Mouse (Mus musculus) myocyte (in vitro differentiated cells): ENCODE data around the gene Trp63. TPM values are rescaled to one million over a fixed set of nuclear protein-coding genes. Genes with fewer than 3 reads are reported as not detected.

Experiments used
- H3K27me3 ChIP-seq: one replicate; pipeline ENCODE4 v1.6.1; 2011; ENCODE audit not compliant: control insufficient read depth, insufficient read depth, insufficient read length
- H3K36me3 ChIP-seq: one replicate; pipeline ENCODE4 v1.6.1; 2011; ENCODE audit not compliant: control insufficient read depth, insufficient read depth
- H3K4me2 ChIP-seq: one replicate; pipeline ENCODE4 v1.6.1; 2011; ENCODE audit warnings: low read depth, control low read depth
- H3K4me3 ChIP-seq: one replicate; pipeline ENCODE4 v1.5.1; 2011; ENCODE audit warnings: mild to moderate bottlenecking, control low read depth, moderate library complexity
- H3K79me2 ChIP-seq: one replicate; pipeline ENCODE4 v1.6.1; 2011; ENCODE audit not compliant: control insufficient read depth, insufficient read depth
- H3ac ChIP-seq: one replicate; pipeline ENCODE4 v1.6.1; 2011; ENCODE audit not compliant: control insufficient read depth, insufficient read length
- CEBPB ChIP-seq: IDR thresholded peaks from 2 replicates; pipeline ENCODE4 v1.6.1; 2011; ENCODE audit warnings: mild to moderate bottlenecking, moderate library complexity; ENCODE audit not compliant: poor library complexity, insufficient read depth, severe bottlenecking
- E2F4 ChIP-seq: IDR thresholded peaks from one replicate; pipeline ENCODE4 v1.6.1; 2011; ENCODE audit warnings: mild to moderate bottlenecking, control low read depth, moderate library complexity; ENCODE audit not compliant: insufficient read depth
- MAX ChIP-seq: IDR thresholded peaks from one replicate; pipeline ENCODE4 v1.6.1; 2011; ENCODE audit warnings: low read depth, mild to moderate bottlenecking, control low read depth
- MYOD1 ChIP-seq, 3 experiments: IDR thresholded peaks; one replicate each; pipeline ENCODE4 v1.6.1; 2011; ENCODE audit warnings: control low read depth in 2 of 3, low read depth in 2 of 3, mild to moderate bottlenecking in 2 of 3, moderate library complexity in 1 of 3; ENCODE audit not compliant: insufficient read length in 2 of 3, control insufficient read depth in 1 of 3
- MYOG ChIP-seq, 3 experiments: IDR thresholded peaks; one replicate each; pipeline ENCODE4 v1.6.1; 2011; ENCODE audit warnings: control low read depth in 2 of 3, low read depth in 2 of 3, mild to moderate bottlenecking in 2 of 3; ENCODE audit not compliant: insufficient read length in 2 of 3, control insufficient read depth in 1 of 3, insufficient read depth in 1 of 3
- POLR2A ChIP-seq: IDR thresholded peaks from one replicate; pipeline ENCODE4 v1.6.1; 2011; ENCODE audit warnings: low read depth, mild to moderate bottlenecking, control low read depth, moderate library complexity; ENCODE audit not compliant: insufficient read length
- POLR2AphosphoS2 ChIP-seq: IDR thresholded peaks from one replicate; pipeline ENCODE4 v1.6.1; 2011; ENCODE audit warnings: low read depth, control low read depth; ENCODE audit not compliant: insufficient read length
- REST ChIP-seq: IDR thresholded peaks from one replicate; pipeline ENCODE4 v1.6.1; 2011; ENCODE audit warnings: mild to moderate bottlenecking, control low read depth, moderate library complexity; ENCODE audit not compliant: insufficient read depth, insufficient read length
- SRF ChIP-seq: IDR thresholded peaks from one replicate; pipeline ENCODE4 v1.6.1; 2011; ENCODE audit warnings: low read depth; ENCODE audit not compliant: control insufficient read depth, insufficient read length
- TCF12 ChIP-seq: IDR thresholded peaks from one replicate; pipeline ENCODE4 v1.6.1; 2011; ENCODE audit warnings: mild to moderate bottlenecking, control low read depth; ENCODE audit not compliant: poor library complexity, insufficient read depth, severe bottlenecking
- TCF3 ChIP-seq: IDR thresholded peaks from one replicate; pipeline ENCODE4 v1.6.1; 2011; ENCODE audit warnings: low read depth, control low read depth; ENCODE audit not compliant: insufficient read length
- USF1 ChIP-seq: IDR thresholded peaks from one replicate; pipeline ENCODE4 v1.6.1; 2011; ENCODE audit warnings: low read depth, mild to moderate bottlenecking, control low read depth, moderate library complexity
- polyA plus RNA-seq: library from polyadenylated mRNA; unstranded; fragments of >200 nt; fragmentation: generic; extraction: Trizol; gene quantifications from one replicate; pipeline ENCODE4 v1.2.1, GENCODE M21; 2012; ENCODE audit warnings: missing spikeins

Trp63 gene
- polyA plus RNA-seq, 1 experiment: 11.9 TPM

- Histone ChIP-seq H3K4me2 (no peak overlapping the region), H3K36me3 (no peaks in the 10 kb centered on the region), H3K27me3 (no peaks in the 10 kb centered on the region), H3ac (no peak overlapping the region), H3K4me3 (no peak overlapping the region), H3K79me2 (no peaks in the 10 kb centered on the region)
- TF ChIP-seq POLR2AphosphoS2: no peak
- TF ChIP-seq E2F4: no peak
- TF ChIP-seq CEBPB: no peak
- TF ChIP-seq MYOG (IDR thresholded peaks at IDR 0.05; ENCODE audit: control insufficient read depth in 1 of 3, insufficient read depth in 1 of 3, insufficient read length in 2 of 3, low read depth in 2 of 3): no peak
- TF ChIP-seq REST: no peak
- TF ChIP-seq POLR2A: no peak
- TF ChIP-seq USF1: no peak
- TF ChIP-seq MAX: no peak
- no peak for TF ChIP-seq TCF12
- TF ChIP-seq SRF: no peak
- TF ChIP-seq TCF3: no peak
- TF ChIP-seq MYOD1 (IDR thresholded peaks at IDR 0.05; ENCODE audit: control insufficient read depth in 1 of 3, insufficient read length in 2 of 3, low read depth in 2 of 3): no peak
Measured at GRCm38 (mm10) chr16:25807116-25807515, 123.6 kb downstream of the Trp63 start.

GRCm38 (mm10) chr16:25817753-25818624 lies 134.4 kb downstream of the Trp63 start:
- TF ChIP-seq MYOG (IDR thresholded peaks at IDR 0.05; ENCODE audit: control insufficient read depth in 1 of 3, insufficient read depth in 1 of 3, insufficient read length in 2 of 3, low read depth in 2 of 3): peak; percentile 13 to 81 (median 53)
- TF ChIP-seq CEBPB: no peak
- peak; percentile 31 for TF ChIP-seq TCF12
- TF ChIP-seq MYOD1 (IDR thresholded peaks at IDR 0.05; ENCODE audit: control insufficient read depth in 1 of 3, insufficient read length in 2 of 3, low read depth in 2 of 3): peak in 2 of 3 experiments; percentile 12 to 69
- H3K4me2 ChIP-seq: no peak overlapping the region
- H3K36me3 ChIP-seq: no peaks in the 10 kb centered on the region
- no peak overlapping the region for H3K4me3 ChIP-seq
- H3K27me3 ChIP-seq: no peaks in the 10 kb centered on the region
- no peaks in the 10 kb centered on the region for H3K79me2 ChIP-seq
- no peak overlapping the region for H3ac ChIP-seq

- H3K27me3 ChIP-seq: no peaks in the 10 kb centered on the region
- H3ac ChIP-seq: no peak overlapping the region
- no peak for TF ChIP-seq TCF12
- TF ChIP-seq CEBPB: no peak
- no peak for TF ChIP-seq E2F4
- TF ChIP-seq TCF3: no peak
- TF ChIP-seq MYOD1 (IDR thresholded peaks at IDR 0.05; ENCODE audit: control insufficient read depth in 1 of 3, insufficient read length in 2 of 3, low read depth in 2 of 3): no peak
- no peak for TF ChIP-seq MAX
- TF ChIP-seq SRF: no peak
- TF ChIP-seq USF1: no peak
- no peak for TF ChIP-seq POLR2A
- no peak for TF ChIP-seq MYOG (IDR thresholded peaks at IDR 0.05; ENCODE audit: control insufficient read depth in 1 of 3, insufficient read depth in 1 of 3, insufficient read length in 2 of 3, low read depth in 2 of 3)
- no peak for TF ChIP-seq REST
- TF ChIP-seq POLR2AphosphoS2: no peak
- no peaks in the 10 kb centered on the region for H3K36me3 ChIP-seq
- no peak overlapping the region for H3K4me2 ChIP-seq
- no peaks in the 10 kb centered on the region for H3K79me2 ChIP-seq
- H3K4me3 ChIP-seq: no peak overlapping the region
Measured at GRCm38 (mm10) chr16:25826016-25826415, 142.5 kb downstream of the Trp63 start.

- H3K27me3 ChIP-seq: no peaks in the 10 kb centered on the region
- no peak overlapping the region for H3K4me2 ChIP-seq
- H3ac ChIP-seq: no peak overlapping the region
- no peaks in the 10 kb centered on the region for H3K79me2 ChIP-seq
- H3K36me3 ChIP-seq: no peaks in the 10 kb centered on the region
- no peak for TF ChIP-seq USF1
- no peak for TF ChIP-seq REST
- TF ChIP-seq TCF3: no peak
- no peak for TF ChIP-seq POLR2AphosphoS2
- no peak for TF ChIP-seq MAX
- TF ChIP-seq CEBPB: no peak
- no peak for TF ChIP-seq TCF12
- TF ChIP-seq POLR2A: no peak
- TF ChIP-seq E2F4: no peak
- TF ChIP-seq MYOD1 (IDR thresholded peaks at IDR 0.05; ENCODE audit: control insufficient read depth in 1 of 3, insufficient read length in 2 of 3, low read depth in 2 of 3): no peak
- no peak for TF ChIP-seq MYOG (IDR thresholded peaks at IDR 0.05; ENCODE audit: control insufficient read depth in 1 of 3, insufficient read depth in 1 of 3, insufficient read length in 2 of 3, low read depth in 2 of 3)
- TF ChIP-seq SRF: no peak
- no peak overlapping the region for H3K4me3 ChIP-seq
Measured at GRCm38 (mm10) chr16:25832576-25832975, 149.0 kb downstream of the Trp63 start.

- no peak for TF ChIP-seq CEBPB
- TF ChIP-seq TCF12: no peak
- TF ChIP-seq MYOD1 (IDR thresholded peaks at IDR 0.05; ENCODE audit: control insufficient read depth in 1 of 3, insufficient read length in 2 of 3, low read depth in 2 of 3): no peak
- TF ChIP-seq USF1: no peak
- TF ChIP-seq MAX: no peak
- Histone ChIP-seq H3K79me2 (no peaks in the 10 kb centered on the region), H3K36me3 (no peaks in the 10 kb centered on the region), H3K4me3 (no peak overlapping the region), H3K4me2 (no peak overlapping the region), H3K27me3 (no peaks in the 10 kb centered on the region), H3ac (no peak overlapping the region)
Measured at GRCm38 (mm10) chr16:25835301-25835700, 151.7 kb downstream of the Trp63 start.
